Mouse (Mus musculus): ENCODE measurements around the gene Pitpna. TPM values are rescaled to one million over a fixed set of nuclear protein-coding genes. Genes with fewer than 3 reads are reported as not detected.

Gene Pitpna
- polyA plus RNA-seq, 1 experiment from 2014 or later: 80.6 TPM

- Histone ChIP-seq H3K27me3 (ENCODE audit: insufficient read depth, poor library complexity, severe bottlenecking) (no peaks in the 10 kb centered on the region), H3K36me3 (peaks cover 34% of the 10 kb centered on the region), H3K4me3 (no peak overlapping the region), H3K27ac (no peak overlapping the region), H3K4me1 (replicated peaks) (peaks cover 34% of the 10 kb centered on the region), H3K9me3 (no peaks in the 10 kb centered on the region)
- no peak for DNase-seq (ENCODE audit: low spot score)
- 67% methylated on average over 9 of the region's 9 CpGs for WGBS
These were observed 20.4 kb upstream of the Pitpna start for GRCm38 (mm10) chr11:75567346-75568114.

DNA sequence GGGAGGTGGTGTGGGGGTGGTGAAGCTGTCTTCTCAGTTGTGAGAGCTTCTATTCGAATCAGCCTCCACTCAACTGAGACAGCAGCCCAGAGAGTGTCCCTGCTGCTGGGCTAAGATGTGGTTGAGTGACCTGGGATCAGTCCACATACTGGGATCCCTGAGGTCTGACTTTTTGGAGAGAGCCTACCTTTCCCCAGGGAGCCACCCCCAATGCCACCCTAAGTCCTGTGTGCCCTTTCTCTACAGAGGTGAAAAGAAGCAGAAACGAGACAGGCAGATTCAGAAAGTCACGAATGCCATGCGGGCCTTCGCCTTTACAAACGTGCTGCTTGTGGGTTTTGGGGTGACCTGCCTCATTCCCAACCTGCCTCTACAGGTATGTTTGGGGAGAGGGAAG lies 19.8 kb upstream of the Pitpna start:
- Histone ChIP-seq H3K4me3 (no peak overlapping the region), H3K36me3 (peaks cover 28% of the 10 kb centered on the region), H3K9me3 (no peaks in the 10 kb centered on the region), H3K27me3 (ENCODE audit: insufficient read depth, poor library complexity, severe bottlenecking) (no peaks in the 10 kb centered on the region), H3K27ac (no peak overlapping the region), H3K4me1 (replicated peaks) (peaks cover 40% of the 10 kb centered on the region)
- 79% methylated on average over 6 of the region's 6 CpGs for WGBS
- no peak for DNase-seq (ENCODE audit: low spot score)

DNA sequence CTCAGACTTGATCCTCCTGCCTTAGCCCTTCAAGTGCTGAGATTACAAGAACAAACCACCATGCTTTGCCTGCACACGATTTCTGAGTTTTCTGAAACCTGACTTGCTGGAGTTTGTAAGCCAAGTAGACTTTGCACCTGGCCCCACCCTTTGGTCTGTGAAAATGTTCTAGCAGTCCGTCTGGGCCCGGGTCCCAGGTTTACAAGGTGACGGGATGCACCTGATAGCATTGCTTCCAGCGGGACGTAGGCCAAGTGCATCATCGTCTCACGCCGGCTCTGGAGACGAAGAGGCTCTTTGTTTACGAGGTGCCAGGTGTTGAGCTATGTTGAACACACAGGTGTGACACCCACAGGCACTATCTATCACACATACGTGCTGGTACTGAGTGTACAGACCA lies 18.9 kb upstream of the Pitpna start:
- H3K4me1 ChIP-seq (replicated peaks): peaks cover 41% of the 10 kb centered on the region
- WGBS: 93% methylated on average over 12 of the region's 12 CpGs

GRCm38 (mm10) chr11:75570375-75571125 lies 17.3 kb upstream of the Pitpna start:
- H3K27me3 ChIP-seq (ENCODE audit: insufficient read depth, poor library complexity, severe bottlenecking): no peaks in the 10 kb centered on the region
- peaks cover 28% of the 10 kb centered on the region for H3K36me3 ChIP-seq
- no peaks in the 10 kb centered on the region for H3K9me3 ChIP-seq
- H3K27ac ChIP-seq: peak overlapping the region; percentile 86; the same call in 1 of the 2 replicates
- H3K4me1 ChIP-seq (replicated peaks): peaks cover 39% of the 10 kb centered on the region
- no peak overlapping the region for H3K4me3 ChIP-seq
- WGBS: 90% methylated on average over 17 of the region's 17 CpGs
- no peak for DNase-seq (ENCODE audit: low spot score)

More for the DNA sequence above, 18.9 kb upstream of the Pitpna start:
- H3K36me3 ChIP-seq: peaks cover 28% of the 10 kb centered on the region
- no peak for DNase-seq (ENCODE audit: low spot score)
- H3K27me3 ChIP-seq (ENCODE audit: insufficient read depth, poor library complexity, severe bottlenecking): no peaks in the 10 kb centered on the region
- no peaks in the 10 kb centered on the region for H3K9me3 ChIP-seq
- no peak overlapping the region for H3K4me3 ChIP-seq
- H3K27ac ChIP-seq: no peak overlapping the region

- Histone ChIP-seq H3K36me3 (peaks cover 28% of the 10 kb centered on the region), H3K9me3 (no peaks in the 10 kb centered on the region), H3K4me3 (no peak overlapping the region), H3K4me1 (replicated peaks) (peaks cover 32% of the 10 kb centered on the region), H3K27me3 (ENCODE audit: insufficient read depth, poor library complexity, severe bottlenecking) (no peaks in the 10 kb centered on the region), H3K27ac (peak overlapping the region; percentile 86)
- DNase-seq (ENCODE audit: low spot score): no peak
- WGBS: 73% methylated on average over 14 of the region's 14 CpGs
These were observed 16.5 kb upstream of the Pitpna start for GRCm38 (mm10) chr11:75571126-75571990.

DNA sequence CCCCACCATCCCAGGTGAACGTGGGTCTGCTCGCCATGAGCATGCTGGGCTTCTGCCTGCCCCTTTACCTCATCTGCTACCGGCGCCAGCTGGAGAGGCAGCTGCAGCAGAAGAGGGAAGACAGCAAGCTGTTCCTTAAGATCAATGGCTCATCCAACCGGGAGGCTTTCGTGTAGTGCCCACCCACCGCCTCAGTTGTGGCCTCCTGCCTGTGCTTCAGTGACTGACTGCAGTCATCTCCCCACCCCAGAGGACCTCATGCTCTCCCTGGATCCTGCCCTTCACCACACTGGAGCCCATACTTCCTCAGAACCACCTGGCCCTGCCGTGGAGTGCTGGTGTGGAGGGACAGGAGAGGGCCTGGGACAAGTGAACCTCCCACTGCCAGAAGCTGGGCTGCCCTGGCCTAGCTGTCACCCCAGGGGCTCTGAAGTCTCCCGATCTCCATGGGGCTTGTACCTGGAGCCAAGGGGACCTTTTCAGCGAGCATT lies 15.6 kb upstream of the Pitpna start:
- H3K4me3 ChIP-seq: peak overlapping the region; percentile 32
- 10% methylated on average over 10 of the region's 10 CpGs for WGBS
- no peaks in the 10 kb centered on the region for H3K27me3 ChIP-seq (ENCODE audit: insufficient read depth, poor library complexity, severe bottlenecking)
- H3K4me1 ChIP-seq (replicated peaks): peaks cover 31% of the 10 kb centered on the region
- H3K36me3 ChIP-seq: peaks cover 28% of the 10 kb centered on the region
- H3K9me3 ChIP-seq: no peaks in the 10 kb centered on the region
- peak overlapping the region; percentile 86 for H3K27ac ChIP-seq
- peak; percentile 37 for DNase-seq (ENCODE audit: low spot score)

GRCm38 (mm10) chr11:75572854-75573650 lies 14.8 kb upstream of the Pitpna start:
- Histone ChIP-seq H3K36me3 (peaks cover 28% of the 10 kb centered on the region), H3K27ac (peak overlapping the region; percentile 86), H3K4me1 (replicated peaks) (peaks cover 27% of the 10 kb centered on the region), H3K4me3 (peak overlapping the region; percentile 32), H3K27me3 (ENCODE audit: insufficient read depth, poor library complexity, severe bottlenecking) (no peaks in the 10 kb centered on the region), H3K9me3 (no peaks in the 10 kb centered on the region)
- DNase-seq (ENCODE audit: low spot score): peak; percentile 91
- WGBS: 9% methylated on average over 12 of the region's 12 CpGs

GRCm38 (mm10) chr11:75574378-75575123 lies 13.3 kb upstream of the Pitpna start:
- 88% methylated on average over 5 of the region's 5 CpGs for WGBS
- no peaks in the 10 kb centered on the region for H3K27me3 ChIP-seq (ENCODE audit: insufficient read depth, poor library complexity, severe bottlenecking)
- H3K4me1 ChIP-seq (replicated peaks): peaks cover 27% of the 10 kb centered on the region
- no peak overlapping the region for H3K4me3 ChIP-seq
- DNase-seq (ENCODE audit: low spot score): no peak
- no peaks in the 10 kb centered on the region for H3K9me3 ChIP-seq
- peaks cover 14% of the 10 kb centered on the region for H3K36me3 ChIP-seq
- no peak overlapping the region for H3K27ac ChIP-seq

DNA sequence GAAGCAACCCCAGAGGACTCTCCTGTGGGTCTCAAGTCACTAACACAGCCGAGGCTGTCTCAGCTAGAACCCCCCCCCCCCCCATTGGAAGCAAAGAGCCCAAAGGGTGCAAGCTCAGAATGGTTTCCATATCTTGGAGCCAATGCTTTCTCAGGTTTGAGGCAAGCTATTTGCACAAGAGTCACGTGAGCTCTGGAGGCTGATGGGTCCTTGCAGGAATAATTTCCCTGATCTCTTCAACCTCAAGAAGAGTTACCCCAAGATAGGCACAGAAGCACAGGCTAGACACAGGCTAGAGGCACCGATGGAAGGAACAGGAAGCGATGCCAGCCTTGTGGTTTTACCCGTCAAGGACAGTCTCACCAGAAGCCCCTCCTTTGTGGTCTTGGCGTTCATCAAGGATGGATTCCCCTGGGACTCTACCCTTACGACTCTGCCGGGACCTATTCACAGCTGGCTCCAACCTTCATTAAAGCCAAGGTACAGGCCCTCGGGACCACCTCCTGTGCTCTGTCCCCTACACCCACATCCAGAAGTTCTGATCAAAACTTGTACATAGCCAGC lies 12.3 kb upstream of the Pitpna start:
- Histone ChIP-seq H3K4me1 (replicated peaks) (peaks cover 27% of the 10 kb centered on the region), H3K9me3 (no peaks in the 10 kb centered on the region), H3K27me3 (ENCODE audit: insufficient read depth, poor library complexity, severe bottlenecking) (no peaks in the 10 kb centered on the region), H3K36me3 (0 out of 2 replicates have a peak, but pooled peaks cover 4% of the 10 kb centered on the region), H3K4me3 (no peak overlapping the region), H3K27ac (no peak overlapping the region)
- DNase-seq (ENCODE audit: low spot score): no peak
- 82% methylated on average over 9 of the region's 9 CpGs for WGBS

DNA sequence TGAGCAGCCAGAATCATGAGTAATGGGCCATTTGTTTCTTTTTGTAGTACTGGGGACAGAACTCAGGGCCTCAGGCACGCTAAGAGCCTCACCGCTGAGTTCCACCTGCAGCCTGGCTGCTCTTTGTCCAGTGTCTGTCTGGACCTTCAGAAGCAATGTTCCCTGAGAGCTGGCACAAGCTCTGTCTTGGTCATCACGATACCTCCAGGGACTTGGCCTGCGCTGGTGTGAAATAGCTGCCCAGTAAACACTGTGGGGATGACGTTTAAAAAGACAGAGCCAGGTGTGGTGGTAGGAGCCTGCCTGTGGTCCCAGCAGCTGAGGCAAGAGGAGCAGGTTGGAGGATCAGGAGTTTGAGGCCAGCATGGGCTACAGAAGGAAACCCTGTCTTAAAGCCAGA lies 9.3 kb upstream of the Pitpna start:
- no peaks in the 10 kb centered on the region for H3K36me3 ChIP-seq
- DNase-seq (ENCODE audit: low spot score): no peak
- H3K9me3 ChIP-seq: no peaks in the 10 kb centered on the region
- H3K27ac ChIP-seq: 0 out of 2 replicates have a peak overlapping the region, but pooled peaks have one; percentile 29
- H3K27me3 ChIP-seq (ENCODE audit: insufficient read depth, poor library complexity, severe bottlenecking): no peaks in the 10 kb centered on the region
- H3K4me1 ChIP-seq (replicated peaks): no peaks in the 10 kb centered on the region
- H3K4me3 ChIP-seq: no peak overlapping the region
- 81% methylated on average over 5 of the region's 5 CpGs for WGBS

- H3K4me1 ChIP-seq (replicated peaks): no peaks in the 10 kb centered on the region
- no peaks in the 10 kb centered on the region for H3K36me3 ChIP-seq
- no peaks in the 10 kb centered on the region for H3K27me3 ChIP-seq (ENCODE audit: insufficient read depth, poor library complexity, severe bottlenecking)
- no peaks in the 10 kb centered on the region for H3K9me3 ChIP-seq
- no peak overlapping the region for H3K4me3 ChIP-seq
- no peak overlapping the region for H3K27ac ChIP-seq
- DNase-seq (ENCODE audit: low spot score): no peak
- WGBS: 94% methylated on average over 7 of the region's 7 CpGs
These were observed 6.3 kb upstream of the Pitpna start for GRCm38 (mm10) chr11:75581495-75582149.

All from hindbrain, embryonic 10.5 days (tissue).